Mouse (Mus musculus): ENCODE results near the gene Rinl. TPM values are rescaled to one million over a fixed set of nuclear protein-coding genes. Genes with fewer than 3 reads are reported as not detected.
A peak's percentile ranks its signal among the peaks of the same experiment; 100 is the strongest.

Rinl gene
- polyA plus RNA-seq, 1 experiment from 2014 or later = 6.2 TPM

- 68% methylated on average over 5 of the region's 5 CpGs for whole genome bisulfite sequencing
- H3K36me3 ChIP-seq = no peaks in the 10 kb centered on the region
- no peak for ATAC-seq (ENCODE audit: insufficient read depth, low FRiP score, low read depth)
- no peak overlapping the region for H3K4me3 ChIP-seq (replicated peaks)
- no peak overlapping the region for H3K9ac ChIP-seq
- no peak overlapping the region for H3K27ac ChIP-seq
- H3K9me3 ChIP-seq = no peaks in the 10 kb centered on the region
- H3K27me3 ChIP-seq (replicated peaks) = no peaks in the 10 kb centered on the region
- no peak overlapping the region for H3K4me2 ChIP-seq
- H3K4me1 ChIP-seq = peaks cover 25% of the 10 kb centered on the region
Observed at GRCm38 (mm10) chr7:28785161-28785560, 3.6 kb upstream of the Rinl start.

DNA sequence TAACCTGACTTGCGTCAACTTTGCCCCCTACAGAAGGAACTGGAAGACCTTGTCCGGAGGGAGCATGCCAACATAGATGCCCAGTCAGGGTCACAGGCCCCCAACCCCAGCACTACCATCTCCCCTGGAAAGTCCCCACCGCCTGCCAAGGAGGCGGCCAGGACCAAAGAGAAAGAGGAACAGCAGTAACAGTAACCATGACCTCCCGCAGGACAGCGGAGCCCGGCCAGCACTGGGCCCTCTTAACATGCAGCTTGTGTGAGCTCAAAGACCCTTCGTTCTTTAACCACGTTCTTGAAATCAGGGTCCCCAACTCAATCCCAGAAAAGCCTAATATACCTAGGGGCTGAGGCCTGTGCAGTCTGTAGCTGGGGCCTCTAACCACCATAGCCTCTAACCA is 885 bp upstream of the Rinl start:
- no peak overlapping the region for H3K4me3 ChIP-seq (replicated peaks)
- no peaks in the 10 kb centered on the region for H3K27me3 ChIP-seq (replicated peaks)
- H3K4me1 ChIP-seq = peaks cover 15% of the 10 kb centered on the region
- WGBS = 84% methylated on average over 9 of the region's 9 CpGs
- H3K9ac ChIP-seq = no peak overlapping the region
- no peak overlapping the region for H3K27ac ChIP-seq
- H3K36me3 ChIP-seq = no peaks in the 10 kb centered on the region
- ATAC-seq (ENCODE audit: insufficient read depth, low FRiP score, low read depth) = no peak
- H3K9me3 ChIP-seq = no peaks in the 10 kb centered on the region
- H3K4me2 ChIP-seq = no peak overlapping the region

- peaks cover 15% of the 10 kb centered on the region for H3K4me1 ChIP-seq
- 46% methylated on average over 3 of the region's 3 CpGs for WGBS
- H3K36me3 ChIP-seq = no peaks in the 10 kb centered on the region
- H3K4me3 ChIP-seq (replicated peaks) = no peak overlapping the region
- no peak overlapping the region for H3K9ac ChIP-seq
- H3K27ac ChIP-seq = peak overlapping the region; percentile 23; the same call in 1 of the 2 replicates
- ATAC-seq (ENCODE audit: insufficient read depth, low FRiP score, low read depth) = no peak
- H3K4me2 ChIP-seq = no peak overlapping the region
- H3K27me3 ChIP-seq (replicated peaks) = no peaks in the 10 kb centered on the region
- no peaks in the 10 kb centered on the region for H3K9me3 ChIP-seq
Observed at GRCm38 (mm10) chr7:28789235-28789634, 466 bp downstream of the Rinl start.

- Histone ChIP-seq H3K9me3 (no peaks in the 10 kb centered on the region), H3K4me1 (peaks cover 15% of the 10 kb centered on the region), H3K4me2 (no peak overlapping the region), H3K27me3 (replicated peaks) (no peaks in the 10 kb centered on the region), H3K27ac (peak overlapping the region; percentile 23; the same call in 1 of the 2 replicates), H3K4me3 (replicated peaks) (no peak overlapping the region), H3K9ac (no peak overlapping the region), H3K36me3 (no peaks in the 10 kb centered on the region)
- 58% methylated on average over 8 of the region's 8 CpGs for WGBS
- no peak for ATAC-seq (ENCODE audit: insufficient read depth, low FRiP score, low read depth)
Observed at GRCm38 (mm10) chr7:28790066-28790806, 1.5 kb downstream of the Rinl start.

DNA sequence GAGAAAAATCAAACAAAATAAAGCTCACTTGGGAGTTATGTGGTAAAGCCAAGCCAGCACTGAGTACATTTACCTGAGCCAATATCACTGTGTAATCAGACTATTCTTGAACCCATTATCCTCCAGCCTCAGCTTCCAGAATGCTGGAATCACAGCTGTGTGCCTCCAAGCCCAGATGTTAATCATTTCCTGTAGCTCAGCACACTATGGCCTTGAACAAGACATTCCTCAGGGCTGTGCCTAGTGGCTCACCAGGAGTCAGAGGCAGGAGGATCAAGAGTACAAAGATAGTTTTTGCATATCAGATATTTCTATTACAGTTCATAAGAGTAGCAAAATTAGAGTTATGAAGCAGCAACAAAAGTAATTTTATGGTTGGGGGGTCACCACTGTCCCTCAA is 2.9 kb downstream of the Rinl start:
- Histone ChIP-seq H3K4me2 (no peak overlapping the region), H3K27ac (no peak overlapping the region), H3K9ac (no peak overlapping the region), H3K27me3 (replicated peaks) (no peaks in the 10 kb centered on the region), H3K36me3 (no peaks in the 10 kb centered on the region), H3K9me3 (no peaks in the 10 kb centered on the region), H3K4me1 (peaks cover 18% of the 10 kb centered on the region), H3K4me3 (replicated peaks) (no peak overlapping the region)
- no peak for ATAC-seq (ENCODE audit: insufficient read depth, low FRiP score, low read depth)

DNA sequence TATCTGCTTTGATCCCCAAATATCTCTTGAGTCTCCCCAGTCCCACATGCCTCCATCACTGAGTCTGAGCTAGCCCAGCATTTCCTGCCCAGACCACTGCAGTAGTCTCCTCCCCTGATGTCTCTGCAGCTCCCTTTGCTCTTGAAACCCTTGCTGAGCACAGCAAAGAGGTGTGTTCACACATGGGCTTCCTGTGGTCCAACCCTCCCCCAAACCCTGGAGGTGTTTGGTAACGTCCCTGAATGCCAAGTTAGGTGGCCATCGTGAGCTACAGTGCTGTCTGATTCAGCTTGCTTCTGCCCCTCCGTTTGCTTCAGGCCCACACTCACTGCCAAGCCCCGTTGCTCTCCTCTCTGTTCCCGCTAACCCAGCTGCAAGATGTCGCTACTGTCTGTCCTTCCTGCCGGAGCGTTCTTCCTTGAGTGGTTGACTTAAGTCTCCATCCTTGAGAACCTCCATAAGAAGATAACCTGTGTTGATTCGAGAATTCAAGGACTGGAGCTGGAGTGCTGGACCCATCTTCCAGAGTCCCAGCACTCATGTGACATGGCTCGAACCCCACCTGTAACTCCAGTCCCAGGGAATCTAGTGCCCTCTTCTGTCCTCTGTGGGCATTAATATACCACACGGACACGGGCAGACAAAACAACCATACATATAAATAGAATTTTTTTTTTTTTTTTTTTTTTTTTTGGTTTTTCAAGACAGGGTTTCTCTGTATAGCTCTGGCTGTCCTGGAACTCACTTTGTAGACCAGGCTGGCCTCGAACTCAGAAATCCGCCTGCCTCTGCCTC is 3.8 kb downstream of the Rinl start:
- ATAC-seq (ENCODE audit: insufficient read depth, low FRiP score, low read depth) = no peak
- Histone ChIP-seq H3K36me3 (no peaks in the 10 kb centered on the region), H3K4me2 (no peak overlapping the region), H3K27me3 (replicated peaks) (no peaks in the 10 kb centered on the region), H3K27ac (no peak overlapping the region), H3K4me1 (peaks cover 22% of the 10 kb centered on the region), H3K9me3 (no peaks in the 10 kb centered on the region), H3K4me3 (replicated peaks) (no peak overlapping the region), H3K9ac (no peak overlapping the region)
- 68% methylated on average over 14 of the region's 14 CpGs for WGBS

GRCm38 (mm10) chr7:28793834-28794233 is 5.1 kb downstream of the Rinl start:
- H3K4me3 ChIP-seq (replicated peaks) = no peak overlapping the region
- H3K4me1 ChIP-seq = peaks cover 20% of the 10 kb centered on the region
- 50% methylated on average over 2 of the region's 2 CpGs for WGBS
- no peak for ATAC-seq (ENCODE audit: insufficient read depth, low FRiP score, low read depth)
- H3K27ac ChIP-seq = no peak overlapping the region
- no peak overlapping the region for H3K9ac ChIP-seq
- no peaks in the 10 kb centered on the region for H3K9me3 ChIP-seq
- no peaks in the 10 kb centered on the region for H3K36me3 ChIP-seq
- no peaks in the 10 kb centered on the region for H3K27me3 ChIP-seq (replicated peaks)
- H3K4me2 ChIP-seq = no peak overlapping the region

DNA sequence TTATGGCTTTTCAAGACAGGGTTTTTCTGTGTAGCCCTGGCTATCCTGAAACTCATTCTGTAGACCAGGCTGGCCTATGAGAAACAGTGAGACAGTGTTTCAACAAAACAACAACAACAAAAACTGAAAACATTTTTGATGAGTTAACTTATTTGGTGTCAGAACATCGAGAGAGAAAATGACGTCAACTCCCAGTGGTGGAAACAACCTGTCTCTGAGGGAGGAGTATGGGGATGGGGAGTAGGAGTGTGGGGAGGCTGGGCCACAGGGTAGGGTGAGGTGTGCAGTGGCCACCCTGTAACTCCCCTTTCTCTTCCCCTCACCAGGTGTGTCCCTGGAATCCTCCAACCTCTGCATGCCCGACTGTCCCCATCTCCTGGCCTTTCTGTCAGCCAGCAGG is 5.7 kb downstream of the Rinl start:
- H3K9me3 ChIP-seq = no peaks in the 10 kb centered on the region
- H3K9ac ChIP-seq = no peak overlapping the region
- H3K4me2 ChIP-seq = no peak overlapping the region
- 83% methylated on average over 3 of the region's 3 CpGs for WGBS
- peaks cover 17% of the 10 kb centered on the region for H3K4me1 ChIP-seq
- H3K27me3 ChIP-seq (replicated peaks) = no peaks in the 10 kb centered on the region
- ATAC-seq (ENCODE audit: insufficient read depth, low FRiP score, low read depth) = no peak
- H3K4me3 ChIP-seq (replicated peaks) = no peak overlapping the region
- no peaks in the 10 kb centered on the region for H3K36me3 ChIP-seq
- H3K27ac ChIP-seq = no peak overlapping the region

GRCm38 (mm10) chr7:28795832-28796231 is 7.1 kb downstream of the Rinl start:
- 77% methylated on average over 15 of the region's 15 CpGs for WGBS
- H3K4me2 ChIP-seq = peak overlapping the region; percentile 52
- ATAC-seq (ENCODE audit: insufficient read depth, low FRiP score, low read depth) = no peak
- no peaks in the 10 kb centered on the region for H3K36me3 ChIP-seq
- H3K9ac ChIP-seq = no peak overlapping the region
- peaks cover 7% of the 10 kb centered on the region for H3K4me1 ChIP-seq
- no peaks in the 10 kb centered on the region for H3K27me3 ChIP-seq (replicated peaks)
- H3K4me3 ChIP-seq (replicated peaks) = 0 out of 2 replicates have a peak overlapping the region, but pooled peaks have one; percentile 18
- H3K9me3 ChIP-seq = no peaks in the 10 kb centered on the region
- peak overlapping the region; percentile 63 for H3K27ac ChIP-seq

- H3K27ac ChIP-seq = peak overlapping the region; percentile 63; the same call in 1 of the 2 replicates
- H3K9me3 ChIP-seq = no peaks in the 10 kb centered on the region
- H3K9ac ChIP-seq = peak overlapping the region; percentile 1; the same call in 1 of the 2 replicates
- no peaks in the 10 kb centered on the region for H3K36me3 ChIP-seq
- peak overlapping the region; percentile 52 for H3K4me2 ChIP-seq
- no peaks in the 10 kb centered on the region for H3K27me3 ChIP-seq (replicated peaks)
- H3K4me3 ChIP-seq (replicated peaks) = peak overlapping the region; percentile 18; the same call in 1 of the 2 replicates
- H3K4me1 ChIP-seq = peaks cover 7% of the 10 kb centered on the region
- WGBS = 17% methylated on average over 32 of the region's 32 CpGs
- peak; percentile 67 for ATAC-seq (ENCODE audit: insufficient read depth, low FRiP score, low read depth)
Observed at GRCm38 (mm10) chr7:28796562-28796975, 7.8 kb downstream of the Rinl start.

GRCm38 (mm10) chr7:28799994-28800393 is 11.2 kb downstream of the Rinl start:
- no peak overlapping the region for H3K9ac ChIP-seq
- H3K27ac ChIP-seq = no peak overlapping the region
- no peaks in the 10 kb centered on the region for H3K36me3 ChIP-seq
- no peaks in the 10 kb centered on the region for H3K27me3 ChIP-seq (replicated peaks)
- no peak overlapping the region for H3K4me3 ChIP-seq (replicated peaks)
- 93% methylated on average over 9 of the region's 9 CpGs for WGBS
- no peaks in the 10 kb centered on the region for H3K9me3 ChIP-seq
- no peak for ATAC-seq (ENCODE audit: insufficient read depth, low FRiP score, low read depth)
- H3K4me2 ChIP-seq = no peak overlapping the region
- H3K4me1 ChIP-seq = peaks cover 28% of the 10 kb centered on the region

DNA sequence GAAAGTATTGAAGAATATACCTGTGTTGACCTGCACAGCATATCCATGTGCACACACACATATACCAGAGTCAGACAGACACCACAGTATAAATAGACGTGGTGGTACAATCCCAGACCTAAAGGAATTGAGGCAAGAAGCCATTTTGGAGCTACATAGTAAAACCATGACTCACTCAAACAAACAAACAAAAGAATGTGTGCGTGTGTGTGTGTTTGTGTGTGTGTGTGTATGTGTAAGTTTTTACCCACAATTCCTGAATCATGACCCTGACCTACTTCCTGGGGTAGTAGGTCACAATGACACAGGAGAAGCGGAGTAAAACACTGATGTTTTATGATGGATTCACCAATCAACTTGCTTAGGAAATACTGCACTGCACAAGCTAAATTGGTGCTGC is 12.7 kb downstream of the Rinl start:
- no peak for ATAC-seq (ENCODE audit: insufficient read depth, low FRiP score, low read depth)
- no peaks in the 10 kb centered on the region for H3K36me3 ChIP-seq
- peaks cover 27% of the 10 kb centered on the region for H3K4me1 ChIP-seq
- no peak overlapping the region for H3K4me3 ChIP-seq (replicated peaks)
- H3K9me3 ChIP-seq = no peaks in the 10 kb centered on the region
- no peaks in the 10 kb centered on the region for H3K27me3 ChIP-seq (replicated peaks)
- H3K9ac ChIP-seq = no peak overlapping the region
- 48% methylated on average over 3 of the region's 3 CpGs for WGBS
- H3K4me2 ChIP-seq = peak overlapping the region; percentile 31; the same call in 1 of the 2 replicates
- peak overlapping the region; percentile 97 for H3K27ac ChIP-seq

All from stomach, embryonic 15.5 days (tissue).